Mouse (Mus musculus): ENCODE measurements around the gene Naa35.
"Not testable (repeated sequence)": the region's sequence is repeated elsewhere in the genome, so short reads cannot be mapped to it uniquely, and the experiment has no call there.

The Naa35 gene

DNA sequence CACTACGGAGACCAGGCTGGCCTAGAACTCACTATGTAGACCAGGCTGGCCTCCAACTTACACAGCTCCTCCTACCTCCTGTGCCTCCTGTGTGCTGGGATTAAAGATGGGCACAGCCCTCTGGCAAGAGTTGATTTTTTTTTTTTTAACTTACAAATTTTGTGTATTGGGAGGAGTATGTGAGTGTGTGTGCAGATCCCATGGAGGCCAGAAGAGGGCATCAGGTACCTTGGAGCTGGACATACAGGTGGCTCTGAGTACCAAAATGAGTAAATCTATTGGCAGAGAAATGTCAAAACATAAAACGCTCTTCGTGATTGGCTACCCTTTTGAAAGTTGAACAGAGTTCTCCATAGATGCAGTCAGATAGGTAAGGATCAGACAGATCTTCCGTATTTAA is 4.1 kb upstream of the Naa35 start:
- DNase-seq (ENCODE audit: low spot score in 2 of 2), result no peak

DNA sequence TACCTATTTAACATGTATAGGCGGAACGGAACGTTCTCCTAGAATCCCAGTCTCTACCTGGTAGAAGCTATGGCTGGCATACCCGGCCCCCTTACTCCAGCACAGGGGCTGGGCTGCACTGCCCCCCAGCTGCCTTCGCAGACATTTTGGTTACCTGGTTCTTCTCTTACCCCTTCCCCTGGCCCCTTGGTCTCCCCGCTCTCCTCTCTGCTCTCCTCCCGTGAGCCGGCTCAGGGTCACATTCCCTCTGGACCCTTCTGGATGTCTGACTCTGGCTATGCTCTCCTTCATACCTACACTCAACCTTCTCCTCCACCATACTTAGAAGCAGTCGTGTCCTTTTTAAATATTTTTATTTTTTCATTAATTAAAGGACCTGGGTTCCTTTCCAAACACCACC is 578 bp upstream of the Naa35 start:
- DNase-seq (ENCODE audit: low spot score in 2 of 2), result peak; percentile 15 to 22

DNA sequence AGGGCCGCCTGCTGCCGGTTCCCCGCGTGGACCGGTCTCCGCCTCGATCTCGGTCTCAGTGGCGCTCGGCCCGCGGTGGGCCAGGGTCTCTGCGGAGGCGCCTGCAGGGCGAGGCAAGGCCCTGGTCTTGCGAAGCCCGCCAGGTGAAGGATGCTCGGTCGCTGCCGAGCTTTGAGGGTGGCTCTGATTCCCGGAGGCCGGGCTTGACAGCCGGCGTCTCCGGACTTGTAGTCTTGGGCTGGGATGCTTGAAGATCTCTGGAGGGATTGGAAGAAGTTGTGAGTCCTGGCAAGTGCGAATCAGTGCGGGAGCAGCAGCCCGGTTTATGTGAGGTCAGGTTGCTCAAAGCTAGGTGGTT is 568 bp downstream of the Naa35 start:
- DNase-seq (ENCODE audit: low spot score in 2 of 2), result peak; percentile 20 to 32

DNA sequence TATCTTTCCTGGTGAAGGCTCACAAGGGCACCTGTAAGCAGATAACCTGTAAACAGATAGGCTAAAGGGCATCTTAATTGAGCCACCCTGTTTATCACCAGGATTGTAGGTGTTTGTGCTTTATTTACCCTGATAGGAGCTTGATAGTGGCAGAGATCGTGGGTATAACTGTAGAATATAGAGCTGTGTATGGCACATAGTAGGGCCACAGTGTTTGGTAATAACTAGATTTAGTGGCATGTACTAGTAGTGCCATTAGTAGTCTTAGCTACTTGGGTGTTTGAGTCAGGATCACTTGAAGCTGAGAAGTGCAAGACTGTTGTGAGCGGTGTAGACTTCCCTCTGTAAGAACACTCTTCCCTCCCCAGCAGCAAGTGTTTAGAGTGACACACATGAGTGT is 2.1 kb downstream of the Naa35 start:
- no peak for DNase-seq (ENCODE audit: low spot score in 2 of 2)

DNA sequence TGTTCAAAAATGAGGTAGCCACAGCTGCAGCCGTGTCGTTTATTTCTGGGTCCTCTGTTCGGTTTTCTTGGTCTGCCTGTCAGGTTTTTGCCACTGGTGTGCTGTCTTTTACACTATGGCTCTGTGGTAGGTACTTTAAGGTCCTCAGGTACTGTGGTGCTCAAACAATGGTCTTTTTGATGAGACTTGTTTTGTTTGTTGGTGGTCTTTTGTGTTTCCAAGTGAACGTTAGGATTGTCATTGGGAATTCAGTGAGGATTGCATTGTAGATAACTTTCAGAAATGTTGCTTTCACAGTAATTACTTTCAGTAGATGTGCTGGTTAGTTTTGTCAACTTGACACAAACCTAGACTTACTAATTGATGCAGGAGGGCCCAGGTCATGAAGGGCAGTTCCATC is 4.6 kb downstream of the Naa35 start:
- no peak for DNase-seq (ENCODE audit: low spot score in 2 of 2)

DNA sequence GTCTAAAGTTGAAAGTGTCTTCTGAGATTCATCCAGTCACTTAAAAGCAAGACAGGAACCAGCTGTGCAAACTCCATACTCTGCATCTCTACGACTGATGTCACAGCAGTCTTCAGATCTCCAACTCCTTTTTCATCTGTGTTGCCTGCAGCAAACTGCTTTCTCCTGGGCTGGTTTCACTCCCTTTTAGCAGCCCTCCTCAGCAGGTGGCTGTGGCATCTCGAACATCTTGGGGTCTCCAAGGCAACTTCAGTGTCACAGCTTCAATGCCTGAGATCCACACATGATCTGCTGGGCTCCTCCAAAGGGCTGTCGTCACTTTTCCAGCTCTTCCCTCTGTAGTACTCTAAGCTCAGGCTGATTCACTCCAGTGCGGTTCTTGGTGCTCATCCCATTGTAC is 5.6 kb downstream of the Naa35 start:
- no peak for DNase-seq (ENCODE audit: low spot score in 2 of 2)

DNA sequence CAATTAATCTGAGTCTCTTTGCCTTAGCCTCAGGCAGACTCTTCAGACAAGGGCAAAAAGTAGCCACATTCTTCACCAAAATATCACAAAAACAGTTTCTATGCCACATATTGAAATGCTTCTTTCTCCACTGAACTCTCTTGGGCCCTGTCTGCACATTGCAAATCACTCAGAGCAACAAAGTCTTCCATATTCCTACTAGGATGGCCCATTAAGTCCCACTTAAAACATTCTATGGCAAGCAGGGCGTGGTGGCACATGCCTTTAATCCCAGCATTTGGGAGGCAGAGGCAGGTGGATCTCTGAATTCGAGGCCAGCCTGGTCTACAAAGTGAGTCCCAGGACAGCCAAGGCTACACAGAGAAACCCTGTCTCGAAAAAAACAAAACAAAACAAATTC is 7.0 kb downstream of the Naa35 start:
- DNase-seq (ENCODE audit: low spot score in 2 of 2), result not testable (repeated sequence)

- DNase-seq (ENCODE audit: low spot score in 2 of 2), result no peak
Measured at GRCm38 (mm10) chr13:59592630-59593029, 7.6 kb downstream of the Naa35 start.

DNA sequence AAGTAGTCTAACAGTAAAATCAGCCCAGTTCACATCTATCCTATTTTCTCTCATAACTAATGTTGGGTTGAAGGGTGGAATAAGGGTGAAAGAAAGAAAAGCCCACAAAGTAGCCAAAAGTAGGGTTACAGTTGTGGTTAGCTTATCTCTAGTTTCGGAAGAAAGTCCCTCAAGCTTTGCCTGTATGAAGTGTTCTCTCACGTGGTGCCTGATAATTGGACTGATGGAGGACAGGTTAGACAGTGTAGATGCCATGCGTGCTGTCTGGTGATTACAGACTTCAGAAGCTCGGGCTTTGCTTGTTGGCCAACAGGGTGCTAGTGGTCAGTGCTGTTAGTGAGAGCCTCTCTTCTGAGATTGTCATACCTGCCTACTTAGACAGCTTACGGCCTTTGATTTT is 18.0 kb downstream of the Naa35 start:
- no peak for DNase-seq (ENCODE audit: low spot score in 2 of 2)

GRCm38 (mm10) chr13:59604511-59604910 is 19.5 kb downstream of the Naa35 start:
- no peak for DNase-seq (ENCODE audit: low spot score in 2 of 2)

DNA sequence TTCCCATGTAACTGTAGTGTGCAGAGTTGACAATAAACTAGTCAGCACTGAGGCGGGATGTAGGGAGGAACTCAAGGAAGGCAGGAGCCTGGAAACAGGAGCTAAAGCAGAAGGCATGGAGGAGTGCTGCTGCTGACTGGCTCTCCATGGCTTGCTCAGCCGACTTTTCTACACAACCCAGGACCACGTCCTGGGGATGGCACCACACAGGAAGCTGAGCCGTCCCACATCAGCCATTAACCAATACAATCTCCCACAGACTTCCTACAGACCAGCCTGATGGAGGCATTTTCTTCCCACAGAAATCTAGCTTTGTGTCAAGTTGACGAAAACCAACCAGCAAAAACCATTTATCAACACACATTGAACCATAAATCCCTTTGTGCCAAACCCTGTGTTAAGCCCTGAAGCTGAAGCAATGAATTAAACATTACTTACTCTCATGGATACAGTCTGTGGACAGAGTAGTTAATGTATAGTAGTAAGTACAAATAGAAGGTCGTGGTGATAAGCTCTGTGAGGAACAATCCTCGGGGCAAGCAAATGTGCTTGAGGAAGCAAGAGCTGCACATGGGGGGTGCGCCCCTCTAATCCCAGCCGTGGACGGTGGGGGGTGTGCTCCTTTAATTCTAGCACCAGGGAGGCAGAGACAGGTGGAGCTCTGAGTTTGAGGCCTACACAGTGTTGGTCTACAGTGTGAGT is 20.3 kb downstream of the Naa35 start:
- no peak for DNase-seq (ENCODE audit: low spot score in 2 of 2)

GRCm38 (mm10) chr13:59609885-59610284 is 24.8 kb downstream of the Naa35 start:
- no peak for DNase-seq (ENCODE audit: low spot score in 2 of 2)

DNA sequence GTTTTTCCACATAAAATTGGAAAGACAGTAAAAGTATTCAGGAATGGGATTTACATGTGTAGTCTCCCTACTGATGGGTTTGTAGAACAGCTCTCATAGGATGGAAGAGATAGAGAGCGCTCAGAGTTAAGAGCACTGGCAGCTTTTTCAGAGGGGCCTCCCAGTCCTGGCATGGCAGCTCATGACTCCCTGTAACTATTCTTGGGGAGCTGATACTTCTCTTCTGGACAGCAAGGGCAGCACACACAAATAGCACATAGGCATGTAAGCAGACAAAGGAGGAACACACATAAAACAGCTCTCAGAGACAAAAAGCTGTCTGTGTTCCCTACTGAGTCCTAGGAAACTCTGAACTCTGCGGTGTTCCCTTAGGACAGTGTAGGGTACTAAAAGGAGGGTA is 25.4 kb downstream of the Naa35 start:
- DNase-seq (ENCODE audit: low spot score in 2 of 2), result no peak

DNA sequence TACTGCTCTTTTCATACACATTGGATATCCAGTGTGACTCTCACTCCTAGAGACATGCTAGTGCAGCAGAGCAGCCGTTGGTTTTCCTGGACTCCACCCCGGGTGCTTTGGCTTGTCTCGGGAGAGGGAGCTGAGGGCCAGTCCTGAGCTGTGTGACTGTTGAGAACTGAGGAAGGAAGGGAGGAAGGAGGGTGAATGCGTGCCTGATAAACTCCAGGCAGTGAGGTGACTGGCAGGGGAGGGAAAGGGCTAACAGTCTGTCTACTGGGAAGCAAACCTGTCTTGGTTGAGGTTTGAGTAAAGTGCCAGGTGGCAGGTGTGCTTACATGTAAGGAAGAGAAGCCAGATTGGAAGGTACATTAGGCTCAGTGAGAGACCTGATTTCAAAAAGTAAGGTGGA is 28.8 kb downstream of the Naa35 start:
- DNase-seq (ENCODE audit: low spot score in 2 of 2), result no peak

DNA sequence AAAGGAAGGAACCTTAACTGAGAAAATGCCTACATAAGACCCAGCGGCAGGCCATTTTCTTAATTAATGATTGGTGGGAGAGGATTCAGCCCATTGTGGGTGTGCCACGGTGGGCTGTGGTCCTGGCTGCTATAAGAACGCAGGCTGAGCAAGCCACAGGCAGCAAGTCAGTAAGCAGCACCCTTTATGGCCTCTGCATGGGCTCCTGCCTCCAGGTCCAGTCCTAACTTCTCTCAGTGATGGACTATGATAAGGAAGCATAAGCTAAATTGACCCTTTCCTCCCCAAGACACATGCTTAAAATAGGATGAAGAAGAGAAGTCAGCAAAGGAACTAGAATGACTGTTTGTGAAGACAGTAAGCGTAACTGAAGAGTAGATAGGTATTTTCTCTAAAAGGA is 30.1 kb downstream of the Naa35 start:
- DNase-seq (ENCODE audit: low spot score in 2 of 2), result no peak

- DNase-seq (ENCODE audit: low spot score in 2 of 2), result no peak
Measured at GRCm38 (mm10) chr13:59615554-59615953, 30.5 kb downstream of the Naa35 start.

DNA sequence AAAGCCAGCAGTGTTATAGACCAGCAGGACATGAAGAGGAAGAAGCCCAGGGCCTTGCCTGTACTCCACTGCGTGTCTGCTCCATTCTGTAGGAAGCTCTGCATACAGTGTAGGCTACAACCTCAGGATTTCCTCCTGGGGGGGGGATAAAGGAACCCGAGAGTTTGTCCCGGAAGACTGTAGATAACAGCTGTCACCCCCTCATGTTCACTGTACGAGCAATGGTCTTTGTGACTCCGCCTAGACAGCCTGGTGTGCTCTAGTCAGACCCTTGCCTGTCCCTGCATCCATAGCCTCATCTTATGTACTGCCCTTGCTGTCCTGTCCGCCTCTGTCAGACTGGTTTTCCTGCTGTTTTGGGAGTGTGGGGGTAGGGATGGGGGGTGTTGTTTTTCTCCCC is 33.4 kb downstream of the Naa35 start:
- DNase-seq (ENCODE audit: low spot score in 2 of 2), result no peak

- DNase-seq (ENCODE audit: low spot score in 2 of 2), result no peak
Measured at GRCm38 (mm10) chr13:59621643-59622489, 36.8 kb downstream of the Naa35 start.

GRCm38 (mm10) chr13:59624389-59624788 is 39.3 kb downstream of the Naa35 start:
- no peak for DNase-seq (ENCODE audit: low spot score in 2 of 2)

DNA sequence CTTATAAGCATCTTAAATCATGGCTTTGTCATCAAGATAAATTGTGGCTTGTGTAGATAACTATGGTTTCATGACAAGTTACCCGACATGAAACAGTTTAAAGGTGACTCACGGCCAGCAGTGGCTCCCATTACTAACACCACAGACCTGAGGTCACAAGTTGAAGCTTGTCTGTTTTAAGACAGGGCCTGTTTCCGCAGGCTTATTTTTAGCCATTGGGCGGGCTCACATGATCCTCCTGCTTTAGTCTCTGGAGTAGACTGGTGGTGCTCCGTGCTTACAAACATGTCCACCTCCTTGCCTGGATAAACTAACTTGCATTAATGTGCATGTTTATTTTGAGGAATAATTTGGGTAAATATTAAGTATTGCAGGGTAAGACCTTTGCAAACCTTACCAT is 39.8 kb downstream of the Naa35 start:
- DNase-seq (ENCODE audit: low spot score in 2 of 2), result no peak

- DNase-seq (ENCODE audit: low spot score in 2 of 2), result no peak
Measured at GRCm38 (mm10) chr13:59626739-59627138, 41.7 kb downstream of the Naa35 start.

- no peak for DNase-seq (ENCODE audit: low spot score in 2 of 2)
Measured at GRCm38 (mm10) chr13:59634637-59635036, 49.6 kb downstream of the Naa35 start.

DNA sequence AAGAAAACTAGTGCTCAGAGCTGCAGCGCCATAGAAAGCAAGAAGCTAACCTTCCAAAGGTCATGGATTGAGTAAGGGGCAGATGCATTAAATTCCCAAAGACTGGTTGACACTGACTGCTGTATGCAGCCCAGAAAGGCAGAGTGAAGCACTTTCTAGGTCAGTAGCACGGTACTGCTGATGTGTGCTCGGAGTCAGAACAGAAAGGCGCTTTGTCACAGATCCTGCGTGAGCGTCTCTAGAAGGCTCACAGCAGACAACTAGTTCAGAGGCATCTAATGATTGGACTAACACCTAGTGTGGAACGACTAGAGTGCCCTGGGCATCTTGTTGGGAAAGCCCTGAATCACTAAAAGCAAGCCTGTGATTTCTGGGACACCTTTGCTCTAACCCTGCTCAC is 52.7 kb downstream of the Naa35 start:
- no peak for DNase-seq (ENCODE audit: low spot score in 2 of 2)

Measured in frontal cortex, postnatal 14 days (tissue).